Mouse (Mus musculus) activated CD4-positive, CD25-positive, alpha-beta regulatory T cell, adult 4 months (primary cell): ENCODE results near the gene Pdxp. TPM values are rescaled to one million over a fixed set of nuclear protein-coding genes. Genes with fewer than 3 reads are reported as not detected.
"Not testable (repeated sequence)": the region's sequence is repeated elsewhere in the genome, so short reads cannot be mapped to it uniquely, and the experiment has no call there.

Source experiments
- ATAC-seq: one replicate; pipeline ENCODE4 v1.8.0; 2017
- polyA plus RNA-seq, 2 experiments: library from polyadenylated mRNA; unstranded; fragments of 100-300 nt; shearing (Covaris generic); gene quantifications; one replicate each; pipeline ENCODE4 v1.2.1; 2017

The Pdxp gene
- 1 to 10 TPM; 2.5 TPM for polyA plus RNA-seq

- peak; percentile 94 for ATAC-seq
Observed at GRCm38 (mm10) chr15:78913632-78914090, at the start of gene Pdxp. Gene Pdxp, plus strand, starts transcription at chr15:78913919.

GRCm38 (mm10) chr15:78868398-78868797 lies 45.3 kb upstream of the Pdxp start:
- ATAC-seq = no peak

GRCm38 (mm10) chr15:78868826-78869233 lies 44.9 kb upstream of the Pdxp start:
- ATAC-seq = no peak

- ATAC-seq = peak; percentile 43
Observed at GRCm38 (mm10) chr15:78869775-78870174, 43.9 kb upstream of the Pdxp start.

- ATAC-seq = no peak
Observed at GRCm38 (mm10) chr15:78872021-78872608, 41.6 kb upstream of the Pdxp start.

- no peak for ATAC-seq
Observed at GRCm38 (mm10) chr15:78873803-78874435, 39.8 kb upstream of the Pdxp start.

GRCm38 (mm10) chr15:78874989-78875388 lies 38.7 kb upstream of the Pdxp start:
- no peak for ATAC-seq

- no peak for ATAC-seq
Observed at GRCm38 (mm10) chr15:78875537-78875936, 38.2 kb upstream of the Pdxp start.

- ATAC-seq = no peak
Observed at GRCm38 (mm10) chr15:78876258-78876696, 37.4 kb upstream of the Pdxp start.

GRCm38 (mm10) chr15:78876991-78877809 lies 36.5 kb upstream of the Pdxp start, which contains the start of gene Gga1:
Gene Gga1, plus strand, starts transcription at chr15:78877190.
- peak; percentile 79 for ATAC-seq

- no peak for ATAC-seq
Observed at GRCm38 (mm10) chr15:78877810-78878390, 35.8 kb upstream of the Pdxp start.

- not testable (repeated sequence) for ATAC-seq
Observed at GRCm38 (mm10) chr15:78878792-78879516, 34.8 kb upstream of the Pdxp start.

- no peak for ATAC-seq
Observed at GRCm38 (mm10) chr15:78880432-78880831, 33.3 kb upstream of the Pdxp start.

- ATAC-seq = no peak
Observed at GRCm38 (mm10) chr15:78881828-78882227, 31.9 kb upstream of the Pdxp start.

GRCm38 (mm10) chr15:78889401-78889853 lies 24.3 kb upstream of the Pdxp start:
- no peak for ATAC-seq

- no peak for ATAC-seq
Observed at GRCm38 (mm10) chr15:78892440-78892839, 21.3 kb upstream of the Pdxp start.

GRCm38 (mm10) chr15:78894726-78895125 lies 19.0 kb upstream of the Pdxp start:
- ATAC-seq = peak; percentile 9

GRCm38 (mm10) chr15:78895741-78896140 lies 18.0 kb upstream of the Pdxp start:
- ATAC-seq = no peak

- ATAC-seq = peak; percentile 57
Observed at GRCm38 (mm10) chr15:78896149-78896548, 17.6 kb upstream of the Pdxp start.

GRCm38 (mm10) chr15:78897488-78897887 lies 16.2 kb upstream of the Pdxp start:
- ATAC-seq = no peak

- peak; percentile 53 for ATAC-seq
Observed at GRCm38 (mm10) chr15:78898507-78899001, 15.2 kb upstream of the Pdxp start.

GRCm38 (mm10) chr15:78899409-78899739 lies 14.3 kb upstream of the Pdxp start, which contains the start of gene Gm49510:
Gene Gm49510, plus strand, starts transcription at chr15:78899667.
- no peak for ATAC-seq
